8 mouse cellular contexts compared by ENCODE assay signal in the genomic region with DNA sequence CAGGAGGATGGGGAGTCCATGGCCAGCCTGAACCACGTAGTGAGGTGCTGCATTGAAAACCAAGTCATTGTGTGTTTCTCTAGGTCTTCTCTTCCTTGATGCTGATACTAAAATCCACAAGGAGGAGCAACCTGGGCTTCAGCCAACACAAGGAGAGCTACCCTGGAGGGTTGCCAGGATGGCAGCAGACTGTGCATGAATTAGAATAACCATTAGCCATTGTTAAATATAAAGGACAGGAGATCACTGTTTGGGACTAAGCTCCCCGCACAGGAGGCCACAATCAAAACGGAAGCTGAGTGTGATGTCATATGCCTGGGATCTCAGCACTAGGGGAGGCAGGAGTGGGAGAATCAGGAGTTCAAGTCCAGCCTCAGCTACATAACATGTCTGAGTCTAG. TPM values are rescaled to one million over a fixed set of nuclear protein-coding genes. Genes with fewer than 3 reads are reported as not detected.
A peak's percentile ranks its signal among the peaks of the same experiment; 100 is the strongest.
DNase-seq lines count a peak whose midpoint lies in the region; ATAC-seq and TF ChIP-seq lines count a peak whose summit lies in the region.

No protein-coding gene starts in this region.

- ATAC-seq in hindbrain, postnatal 0 days, result no peak
- no peak for ATAC-seq in hindbrain, embryonic 16.5 days

- H3K4me2 ChIP-seq in hindbrain, postnatal 0 days (ENCODE audit: low read depth, low read length), result no peak overlapping the region
- no peak overlapping the region for H3K4me2 ChIP-seq in hindbrain, embryonic 16.5 days (ENCODE audit: low read length)

- WGBS in hindbrain, postnatal 0 days, result 17% methylated on average over 3 of the region's 3 CpGs
- WGBS in hindbrain, embryonic 16.5 days, result 11% methylated on average over 3 of the region's 3 CpGs
- 10% methylated on average over 3 of the region's 3 CpGs for WGBS in cerebellum, adult 2 months

- peak; percentile 72 for DNase-seq in hindbrain, postnatal 0 days (ENCODE audit: low spot score)
- no peak for DNase-seq in ES-E14 (ENCODE audit: low read depth, low spot score)
- peak; percentile 51 to 61 for DNase-seq in cerebellum, adult 2 months
- peak; percentile 77 for DNase-seq in kidney, postnatal 10 days
- DNase-seq in layer of hippocampus, adult 18-20 months (ENCODE audit: low spot score in 2 of 2), result no peak
- DNase-seq in adipocyte (ENCODE audit: low spot score), result no peak
- no peak for DNase-seq in liver

- TF ChIP-seq POLR2A in cerebellum, adult 2 months (IDR thresholded peaks at IDR 0.05; ENCODE audit: borderline replicate concordance, insufficient read depth, low read length), result no peak

- H3K36me3 ChIP-seq in hindbrain, postnatal 0 days (ENCODE audit: insufficient read depth, low read length), result no peaks in the 10 kb centered on the region
- H3K36me3 ChIP-seq in hindbrain, embryonic 16.5 days (ENCODE audit: control insufficient read depth, insufficient read depth, low read length), result no peaks in the 10 kb centered on the region
- no peaks in the 10 kb centered on the region for H3K36me3 ChIP-seq in ES-E14 (ENCODE audit: control insufficient read depth, insufficient read depth, low read length, poor library complexity, severe bottlenecking)

- H3K27me3 ChIP-seq in hindbrain, postnatal 0 days (ENCODE audit: insufficient read depth, low read length), result no peaks in the 10 kb centered on the region
- no peaks in the 10 kb centered on the region for H3K27me3 ChIP-seq in hindbrain, embryonic 16.5 days (replicated peaks; ENCODE audit: control insufficient read depth, insufficient read depth, low read length)
- no peaks in the 10 kb centered on the region for H3K27me3 ChIP-seq in cerebellum, adult 2 months (ENCODE audit: control insufficient read depth, insufficient read depth, low read length)

- H3K4me1 ChIP-seq in hindbrain, postnatal 0 days (ENCODE audit: insufficient read depth, low read length), result peaks cover 4% of the 10 kb centered on the region; the same call in 1 of the 2 replicates
- H3K4me1 ChIP-seq in hindbrain, embryonic 16.5 days (ENCODE audit: control insufficient read depth, insufficient read depth, low read depth, low read length), result peaks cover 3% of the 10 kb centered on the region; the same call in 1 of the 2 replicates
- peaks cover 7 to 28% of the 10 kb centered on the region in 2 experiments for H3K4me1 ChIP-seq in ES-E14 (ENCODE audit: control insufficient read depth in 2 of 2, insufficient read depth in 2 of 2, low read length in 2 of 2, poor library complexity in 1 of 2)
- H3K4me1 ChIP-seq in cerebellum, adult 2 months (ENCODE audit: control insufficient read depth, insufficient read depth, low read length), result no peaks in the 10 kb centered on the region

- H3K27ac ChIP-seq in hindbrain, postnatal 0 days, result no peak overlapping the region
- H3K27ac ChIP-seq in hindbrain, embryonic 16.5 days (ENCODE audit: low read depth, low read length), result no peak overlapping the region
- peak overlapping the region; percentile 97 for H3K27ac ChIP-seq in ES-E14 (ENCODE audit: insufficient read depth, low read depth, low read length, poor library complexity, severe bottlenecking)
- no peak overlapping the region for H3K27ac ChIP-seq in cerebellum, adult 2 months (ENCODE audit: insufficient read depth, low read length)

- in situ Hi-C loops in ES-E14 (cut with MboI; ENCODE audit: low sequenced_read_pairs in 2 of 2, unreplicated experiment in 2 of 2), result no loop called here

- H3K4me3 ChIP-seq in hindbrain, postnatal 0 days (ENCODE audit: low read length), result no peak overlapping the region
- no peak overlapping the region for H3K4me3 ChIP-seq in hindbrain, embryonic 16.5 days (ENCODE audit: low read length)
- H3K4me3 ChIP-seq in ES-E14 (ENCODE audit: insufficient read depth in 1 of 2, low read depth in 1 of 2, low read length in 2 of 2, poor library complexity in 1 of 2, severe bottlenecking in 1 of 2), result no peak overlapping the region
- no peak overlapping the region for H3K4me3 ChIP-seq in cerebellum, adult 2 months (replicated peaks; ENCODE audit: insufficient read depth, low read depth, low read length)

- TF ChIP-seq CTCF in hindbrain, postnatal 0 days (IDR thresholded peaks at IDR 0.05; ENCODE audit: low read depth), result peak; percentile 29
- TF ChIP-seq CTCF in cerebellum, adult 2 months (IDR thresholded peaks at IDR 0.05; ENCODE audit: borderline replicate concordance, insufficient read depth, low read depth, low read length), result no peak

- H3K9me3 ChIP-seq in hindbrain, postnatal 0 days (ENCODE audit: low read length), result no peaks in the 10 kb centered on the region
- H3K9me3 ChIP-seq in hindbrain, embryonic 16.5 days (ENCODE audit: control insufficient read depth, low read length), result no peaks in the 10 kb centered on the region
- H3K9me3 ChIP-seq in ES-E14 (ENCODE audit: control insufficient read depth, insufficient read depth, low read depth, low read length), result no peaks in the 10 kb centered on the region

- H3K9ac ChIP-seq in hindbrain, postnatal 0 days (replicated peaks; ENCODE audit: low read length), result no peak overlapping the region
- no peak overlapping the region for H3K9ac ChIP-seq in hindbrain, embryonic 16.5 days (ENCODE audit: low read depth, low read length)
- H3K9ac ChIP-seq in ES-E14 (ENCODE audit: insufficient read depth, low read depth, low read length, poor library complexity, severe bottlenecking), result no peak overlapping the region

TF ChIP-seq in ES-E14, 5 proteins besides CTCF, POLR2A, EP300 and RAD21:
- TF ChIP-seq ZNF384 (IDR thresholded peaks at IDR 0.05; ENCODE audit: low read depth, low read length), result no peak
- TF ChIP-seq HCFC1 (IDR thresholded peaks at IDR 0.05; ENCODE audit: borderline replicate concordance, insufficient read depth, low read length), result no peak
- TF ChIP-seq MAFK (IDR thresholded peaks at IDR 0.05; ENCODE audit: insufficient read depth, low read depth, low read length), result no peak
- no peak for TF ChIP-seq ZC3H11A (IDR thresholded peaks at IDR 0.05; ENCODE audit: borderline replicate concordance, low read depth, low read length)

RNA-seq across cellular contexts. Expression of gene Pik3cb, which starts 13.2 kb away (rescaled TPM):
- total RNA-seq in hindbrain, postnatal 0 days (2014; rRNA removed), result 4.9 and 5.7 TPM in 2 replicates
- 3.0 and 3.5 TPM in 2 replicates for polyA plus RNA-seq in hindbrain, postnatal 0 days (2015; fragmentation: Nextera tagmentation; extraction: Ambion mirVana)
- 2.1 and 2.9 TPM in 2 replicates for polyA plus RNA-seq in hindbrain, embryonic 16.5 days (2015; fragmentation: Nextera tagmentation; extraction: Ambion mirVana)
- total RNA-seq in ES-E14 (2012; rRNA removed), result 7.6 and 10.2 TPM in 2 replicates
- 15.7 and 16.5 TPM in 2 replicates for polyA plus RNA-seq in cerebellum, adult 2 months (2012; rRNA removed)
- 10 to 100 TPM; 27.6 to 28.0 TPM for total RNA-seq in layer of hippocampus, adult 18-20 months (2021)

Comparison
In these comparisons a context has a peak if more than half of its experiments do, and no peak if none do; other contexts are left out.
1. DNase-seq: peak in hindbrain, postnatal 0 days (single experiment), cerebellum, adult 2 months (2 of 2) and kidney, postnatal 10 days (single experiment); none in ES-E14 (single experiment), layer of hippocampus, adult 18-20 months (0 of 2), adipocyte (single experiment) and liver (single experiment).